Mouse (Mus musculus): ENCODE results near the gene Eif4enif1. TPM values are rescaled to one million over a fixed set of nuclear protein-coding genes. Genes with fewer than 3 reads are reported as not detected.
A peak's percentile ranks its signal among the peaks of the same experiment; 100 is the strongest.
"Not testable (repeated sequence)": the region's sequence is repeated elsewhere in the genome, so short reads cannot be mapped to it uniquely, and the experiment has no call there.

Eif4enif1 gene
- total RNA-seq, 2 experiments from 2014 or later: 47.9 to 55.2 TPM

DNA sequence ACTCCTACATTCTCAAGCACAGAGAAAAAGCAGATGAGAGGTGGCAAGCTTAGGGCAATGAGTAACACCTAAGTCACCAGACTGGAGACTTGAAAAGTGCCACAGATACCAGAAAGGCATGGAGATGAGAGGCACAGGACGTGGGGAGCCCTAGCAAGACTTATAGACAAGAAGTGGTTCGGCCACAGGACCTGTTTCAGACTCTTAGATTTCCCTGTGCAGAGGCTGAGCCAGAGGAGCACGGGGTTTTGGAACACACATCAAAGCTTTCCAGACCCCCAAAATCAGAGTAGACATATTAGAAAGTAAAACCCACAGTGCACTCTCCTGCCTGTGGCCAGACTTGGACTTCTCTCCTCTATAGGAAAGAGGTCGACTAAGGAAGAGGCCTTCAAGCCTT is 20.9 kb upstream of the Eif4enif1 start:
- peak; percentile 28 to 37 for DNase-seq

- not testable (repeated sequence) for DNase-seq
These were observed 20.2 kb upstream of the Eif4enif1 start for GRCm38 (mm10) chr11:3181971-3182370.

GRCm38 (mm10) chr11:3182707-3183106 is 19.5 kb upstream of the Eif4enif1 start:
- DNase-seq: not testable (repeated sequence)

DNA sequence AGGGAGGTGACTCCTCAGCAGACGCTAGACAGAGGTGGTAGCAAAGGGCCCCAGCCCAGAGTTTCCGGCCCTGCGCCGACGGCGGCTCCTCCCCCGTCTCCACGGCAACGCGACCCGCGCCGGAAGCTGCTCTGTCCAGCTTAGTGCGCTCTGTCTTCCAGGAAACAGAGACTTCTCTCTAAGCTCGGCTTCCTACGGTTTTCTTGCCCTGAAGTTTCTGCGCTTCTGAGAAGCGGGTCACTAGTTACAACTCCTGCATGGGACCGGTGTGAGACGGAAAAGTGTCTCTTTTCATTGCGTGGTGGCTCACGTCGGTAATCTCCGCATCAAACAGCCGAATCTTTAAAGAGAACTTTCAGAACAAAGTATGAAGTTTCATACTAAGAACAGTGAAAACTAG is 8.8 kb upstream of the Eif4enif1 start, which contains the start of gene Sfi1:
TSS of gene Sfi1 (minus strand) at position 101 of the 400 bp plus-strand sequence.
- no peak for DNase-seq

DNA sequence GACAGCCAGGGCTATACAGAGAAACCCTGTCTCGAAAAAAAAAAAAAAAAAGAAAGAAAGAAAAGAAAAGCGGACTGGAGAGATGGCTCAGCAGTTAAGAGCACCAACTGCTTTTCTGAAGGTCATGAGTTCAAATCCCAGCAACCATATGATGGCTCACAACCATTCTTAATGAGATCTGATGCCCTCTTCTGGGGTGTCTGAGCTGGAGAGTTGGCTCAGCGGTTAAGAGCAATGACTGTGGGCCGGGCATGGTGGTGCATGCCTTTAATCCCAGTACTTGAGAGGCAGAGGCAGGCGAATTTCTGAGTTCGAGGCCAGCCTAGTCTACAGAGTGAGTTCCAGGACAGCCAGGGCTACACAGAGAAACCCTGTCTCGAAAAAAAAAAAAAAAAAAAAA is 1.6 kb upstream of the Eif4enif1 start:
- not testable (repeated sequence) for DNase-seq

GRCm38 (mm10) chr11:3201326-3202230 is 614 bp upstream of the Eif4enif1 start:
- DNase-seq: peak in 1 of 2 experiments; percentile 7

DNA sequence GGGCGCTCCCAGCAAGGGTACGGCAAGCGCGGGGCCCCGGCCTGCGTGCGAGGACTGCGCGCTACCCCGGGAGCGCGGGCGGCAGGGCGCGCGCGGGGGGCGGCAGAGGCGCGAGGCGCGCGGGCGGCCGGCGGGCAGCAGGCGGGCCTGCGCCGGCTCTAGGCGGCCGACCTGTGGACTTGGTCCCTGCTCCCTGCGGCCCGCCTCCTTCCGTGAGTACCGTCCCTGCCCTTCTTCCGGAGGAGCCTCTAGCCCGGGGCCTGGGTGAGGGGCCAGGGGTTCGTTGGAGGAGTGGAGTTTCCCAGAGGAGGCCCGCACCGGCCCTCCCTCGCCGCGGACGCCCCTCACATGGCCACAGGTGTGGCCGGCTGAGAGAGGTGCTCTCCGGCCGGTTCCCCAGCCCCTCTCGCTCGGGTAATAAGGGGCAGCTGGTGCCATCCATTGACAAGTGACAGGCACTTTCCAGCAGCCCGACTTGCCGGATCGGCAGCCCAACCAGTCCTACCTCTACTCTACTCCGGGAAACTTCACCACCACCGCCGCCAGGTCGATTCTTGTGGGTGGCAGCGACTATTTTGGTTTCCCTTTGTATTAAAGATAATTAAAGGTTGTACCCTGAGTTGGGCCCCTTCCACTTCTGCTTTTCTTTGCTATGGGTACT is 719 bp downstream of the Eif4enif1 start:
- DNase-seq: peak; percentile 58 to 62

DNA sequence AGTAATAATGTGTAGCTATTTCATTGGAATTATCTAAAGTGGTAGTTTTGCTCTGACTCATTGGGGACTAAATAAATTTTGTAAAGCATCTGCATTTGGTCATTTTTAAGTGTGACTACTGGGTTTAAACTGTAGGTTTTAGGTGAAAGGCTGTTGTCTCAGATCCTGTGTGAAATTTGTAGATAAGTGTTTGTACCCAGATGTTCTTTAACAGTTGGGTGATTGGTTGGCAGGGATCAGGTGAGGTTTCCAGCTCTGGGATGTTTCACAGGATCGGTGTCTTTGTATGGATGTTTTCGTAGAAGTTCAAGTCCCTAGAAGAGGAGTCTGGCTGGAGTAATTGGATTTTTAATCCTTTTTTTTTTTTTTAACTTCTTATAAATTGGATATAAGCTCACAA is 1.6 kb downstream of the Eif4enif1 start:
- DNase-seq: no peak

DNA sequence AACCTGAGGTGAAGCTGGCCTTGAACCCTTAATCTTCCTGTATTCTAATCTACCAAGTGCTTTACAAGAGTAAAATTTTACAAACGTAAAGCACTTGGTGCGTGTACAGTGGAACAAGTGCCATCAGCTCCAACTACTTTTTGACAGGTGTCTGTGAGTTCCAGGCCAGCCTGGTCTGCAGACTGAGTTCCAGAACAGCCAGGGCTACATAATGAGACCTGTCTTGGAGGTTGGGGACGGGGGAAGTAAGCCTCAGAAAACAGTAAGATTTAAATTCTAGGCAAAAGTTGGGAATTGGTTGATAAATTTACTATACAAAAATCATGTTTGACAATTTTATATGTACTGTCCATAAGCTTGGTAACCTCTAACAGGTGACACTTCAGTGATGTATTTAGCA is 3.0 kb downstream of the Eif4enif1 start:
- DNase-seq: no peak

DNA sequence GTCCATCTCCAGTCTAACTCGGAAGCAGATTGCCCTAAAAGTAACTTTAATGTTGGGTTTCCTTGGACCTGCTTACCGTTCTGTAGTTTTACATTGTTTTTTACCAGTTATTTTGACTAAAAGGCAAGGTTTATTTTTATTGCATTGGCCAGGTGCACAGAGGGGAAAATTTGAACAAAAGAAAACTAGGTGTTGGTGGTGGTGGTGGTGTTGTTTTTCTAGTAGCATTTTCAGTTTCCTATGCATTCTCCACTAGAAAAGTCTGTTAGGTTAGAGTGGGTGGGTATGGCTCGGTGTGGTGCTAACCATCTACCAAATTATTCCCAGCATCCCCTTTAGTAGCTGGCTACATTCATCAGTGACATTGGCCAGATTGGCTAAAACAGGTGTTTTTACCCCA is 4.6 kb downstream of the Eif4enif1 start:
- DNase-seq: no peak

DNA sequence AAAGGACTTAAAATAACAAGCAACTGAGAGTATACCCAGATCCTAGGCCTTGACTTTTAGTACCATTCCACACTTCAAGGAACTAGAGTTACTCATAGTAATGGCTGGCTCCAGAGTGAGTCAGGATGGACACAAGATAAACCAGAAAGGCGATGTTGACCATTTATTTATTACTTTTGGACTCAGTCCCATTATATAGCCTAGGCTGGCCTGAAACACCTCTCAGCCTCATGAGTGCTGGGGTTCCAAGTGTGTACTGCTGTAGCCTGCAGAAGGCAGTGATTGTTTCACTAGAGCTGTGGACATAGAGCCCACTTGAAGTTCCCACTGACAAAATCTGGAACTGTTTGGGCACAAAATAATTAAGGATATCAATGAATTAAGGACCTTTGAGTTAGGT is 10.3 kb downstream of the Eif4enif1 start:
- peak; percentile 6 to 18 for DNase-seq

DNA sequence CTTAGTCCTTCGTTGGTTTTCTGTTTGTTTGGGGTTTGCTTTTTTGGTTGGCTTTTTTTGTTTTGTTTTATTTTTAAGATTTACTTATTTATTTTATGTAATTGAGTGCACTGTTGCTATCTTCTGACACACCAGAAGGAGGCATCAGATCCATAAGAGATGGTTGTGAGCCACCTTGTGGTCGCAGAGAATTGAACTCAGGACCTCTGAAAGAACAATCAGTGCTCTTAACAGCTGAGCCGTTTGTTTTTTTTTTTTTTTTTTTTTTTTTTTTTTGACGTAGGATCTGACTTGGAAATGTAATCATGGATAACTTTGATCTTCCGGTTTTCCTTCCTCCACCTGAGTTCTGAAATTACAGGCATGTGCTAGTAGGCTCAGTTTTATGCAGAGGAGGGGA is 20.9 kb downstream of the Eif4enif1 start:
- no peak for DNase-seq

DNA sequence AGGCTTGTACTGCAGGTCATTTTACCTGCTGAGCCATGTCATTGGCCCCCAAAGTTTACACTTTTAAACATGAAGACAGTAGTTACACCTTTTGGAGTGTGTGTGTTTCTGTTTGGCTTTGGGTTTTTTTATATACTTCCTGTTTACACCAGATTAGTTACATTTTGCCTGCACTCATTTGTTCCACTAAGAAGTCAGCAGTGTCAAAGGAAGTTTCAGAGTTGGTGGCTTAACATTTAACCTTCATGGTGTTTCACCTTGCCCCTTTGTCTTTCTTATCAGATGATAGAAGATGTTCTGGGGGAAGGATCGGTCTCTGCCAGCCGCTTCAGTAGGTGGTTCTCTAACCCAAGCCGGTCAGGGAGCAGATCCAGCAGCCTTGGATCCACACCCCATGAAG is 24.9 kb downstream of the Eif4enif1 start:
- no peak for DNase-seq

GRCm38 (mm10) chr11:3232248-3232647 is 30.1 kb downstream of the Eif4enif1 start:
- DNase-seq: no peak

GRCm38 (mm10) chr11:3233704-3234103 is 31.5 kb downstream of the Eif4enif1 start:
- no peak for DNase-seq

GRCm38 (mm10) chr11:3235277-3235676 is 33.1 kb downstream of the Eif4enif1 start:
- no peak for DNase-seq

- DNase-seq: no peak
These were observed 40.2 kb downstream of the Eif4enif1 start for GRCm38 (mm10) chr11:3242395-3242794.

- no peak for DNase-seq
These were observed 41.6 kb downstream of the Eif4enif1 start for GRCm38 (mm10) chr11:3243771-3244170.

- peak; percentile 15 to 20 for DNase-seq
These were observed 45.2 kb downstream of the Eif4enif1 start for GRCm38 (mm10) chr11:3247387-3247786.

GRCm38 (mm10) chr11:3259537-3259936 is 57.3 kb downstream of the Eif4enif1 start:
- no peak for DNase-seq

GRCm38 (mm10) chr11:3265291-3266078 is 63.3 kb downstream of the Eif4enif1 start:
- DNase-seq: no peak

GRCm38 (mm10) chr11:3266079-3266685 is 64.0 kb downstream of the Eif4enif1 start, which contains the start of gene Drg1:
Gene Drg1, minus strand, starts transcription at chr11:3266415.
- DNase-seq: peak; percentile 96 to 97

All from adrenal gland, postnatal 36 days (tissue).